7 mouse cellular contexts compared by ENCODE assay signal in genomic region chr17:3273108-3274091, GRCm38 (mm10). TPM values are rescaled to one million over a fixed set of nuclear protein-coding genes. Genes with fewer than 3 reads are reported as not detected.
A peak's percentile ranks its signal among the peaks of the same experiment; 100 is the strongest.
DNase-seq lines count a peak whose midpoint lies in the region; ATAC-seq and TF ChIP-seq lines count a peak whose summit lies in the region.

No protein-coding gene starts in this region.

- WGBS in embryonic facial prominence, embryonic 14.5 days: 48% methylated on average over 22 of the region's 22 CpGs
- WGBS in kidney, adult 2 months: 55% methylated on average over 22 of the region's 22 CpGs
- WGBS in limb, embryonic 11.5 days: 46% methylated on average over 22 of the region's 22 CpGs
- 42% methylated on average over 22 of the region's 22 CpGs for WGBS in midbrain, embryonic 15.5 days

- no peaks in the 10 kb centered on the region for H3K27me3 ChIP-seq in embryonic facial prominence, embryonic 14.5 days (replicated peaks; ENCODE audit: control insufficient read depth, insufficient read depth, low read length)
- H3K27me3 ChIP-seq in kidney, adult 2 months (replicated peaks; ENCODE audit: control insufficient read depth, insufficient read depth, low read length): no peaks in the 10 kb centered on the region
- no peaks in the 10 kb centered on the region for H3K27me3 ChIP-seq in limb, embryonic 11.5 days (ENCODE audit: control insufficient read depth, insufficient read depth, low read length)
- H3K27me3 ChIP-seq in midbrain, embryonic 15.5 days (replicated peaks): no peaks in the 10 kb centered on the region

- no peak for TF ChIP-seq POLR2A in kidney, adult 2 months (IDR thresholded peaks at IDR 0.05; ENCODE audit: low read depth, low read length)

- H3K9ac ChIP-seq in embryonic facial prominence, embryonic 14.5 days (ENCODE audit: low read depth, low read length): no peak overlapping the region
- H3K9ac ChIP-seq in limb, embryonic 11.5 days (ENCODE audit: low read length): no peak overlapping the region
- H3K9ac ChIP-seq in midbrain, embryonic 15.5 days: no peak overlapping the region

- TF ChIP-seq CTCF in kidney, adult 2 months (conservative IDR thresholded peaks at IDR 0.05; ENCODE audit: insufficient read depth, insufficient read length, low read depth, low read length): peak; percentile 81

- no peak overlapping the region for H3K27ac ChIP-seq in embryonic facial prominence, embryonic 14.5 days (replicated peaks; ENCODE audit: low read depth, low read length)
- H3K27ac ChIP-seq in kidney, adult 2 months (ENCODE audit: insufficient read depth, low read depth, low read length): no peak overlapping the region
- H3K27ac ChIP-seq in limb, embryonic 11.5 days (replicated peaks; ENCODE audit: low read depth, low read length): no peak overlapping the region
- no peak overlapping the region for H3K27ac ChIP-seq in midbrain, embryonic 15.5 days

- no peaks in the 10 kb centered on the region for H3K9me3 ChIP-seq in embryonic facial prominence, embryonic 14.5 days (ENCODE audit: control insufficient read depth, low read length)
- no peaks in the 10 kb centered on the region for H3K9me3 ChIP-seq in limb, embryonic 11.5 days (ENCODE audit: control insufficient read depth, low read length)
- no peaks in the 10 kb centered on the region for H3K9me3 ChIP-seq in midbrain, embryonic 15.5 days

- no peak overlapping the region for H3K4me2 ChIP-seq in embryonic facial prominence, embryonic 14.5 days (ENCODE audit: low read depth, low read length)
- H3K4me2 ChIP-seq in limb, embryonic 11.5 days (ENCODE audit: low read depth, severe bottlenecking): no peak overlapping the region
- no peak overlapping the region for H3K4me2 ChIP-seq in midbrain, embryonic 15.5 days

- DNase-seq in adrenal gland, postnatal 36 days: peak; percentile 87 to 90
- peak; percentile 92 for DNase-seq in embryonic facial prominence, embryonic 14.5 days (ENCODE audit: low spot score)
- peak; percentile 75 to 90 for DNase-seq in heart, adult 18-20 months
- DNase-seq in kidney, adult 2 months: peak; percentile 84
- DNase-seq in limb, embryonic 11.5 days (ENCODE audit: low spot score): peak; percentile 90
- DNase-seq in spleen, adult 18-20 months: peak; percentile 26 to 56

- H3K36me3 ChIP-seq in embryonic facial prominence, embryonic 14.5 days (ENCODE audit: control insufficient read depth, insufficient read depth, low read length): no peaks in the 10 kb centered on the region
- no peaks in the 10 kb centered on the region for H3K36me3 ChIP-seq in kidney, adult 2 months (ENCODE audit: control insufficient read depth, insufficient read depth, low read length)
- no peaks in the 10 kb centered on the region for H3K36me3 ChIP-seq in limb, embryonic 11.5 days (ENCODE audit: control insufficient read depth, insufficient read depth, low read length)
- no peaks in the 10 kb centered on the region for H3K36me3 ChIP-seq in midbrain, embryonic 15.5 days (replicated peaks)

- H3K4me3 ChIP-seq in embryonic facial prominence, embryonic 14.5 days (ENCODE audit: low read depth, low read length): no peak overlapping the region
- no peak overlapping the region for H3K4me3 ChIP-seq in kidney, adult 2 months (ENCODE audit: insufficient read depth, low read depth, low read length)
- no peak overlapping the region for H3K4me3 ChIP-seq in limb, embryonic 11.5 days (ENCODE audit: low read depth, low read length)
- no peak overlapping the region for H3K4me3 ChIP-seq in midbrain, embryonic 15.5 days

- peak; percentile 77 for ATAC-seq in embryonic facial prominence, embryonic 14.5 days (ENCODE audit: low read depth)
- peak; percentile 44; the same call in 1 of the 2 replicates for ATAC-seq in limb, embryonic 11.5 days (ENCODE audit: insufficient number of reproducible peaks, low FRiP score, low TSS enrichment, low read depth)
- ATAC-seq in midbrain, embryonic 15.5 days (replicated peaks): peak; percentile 75

- H3K4me1 ChIP-seq in embryonic facial prominence, embryonic 14.5 days (ENCODE audit: control insufficient read depth, insufficient read depth, low read length): no peaks in the 10 kb centered on the region
- no peaks in the 10 kb centered on the region for H3K4me1 ChIP-seq in kidney, adult 2 months (ENCODE audit: control insufficient read depth, insufficient read depth, low read length)
- H3K4me1 ChIP-seq in limb, embryonic 11.5 days (ENCODE audit: control insufficient read depth, insufficient read depth, low read length): no peaks in the 10 kb centered on the region
- peaks cover 14% of the 10 kb centered on the region for H3K4me1 ChIP-seq in midbrain, embryonic 15.5 days

RNA-seq across cellular contexts. Expression of gene Tiam2, which starts 53.0 kb away (rescaled TPM):
- 10 to 100 TPM; 16.2 to 42.9 TPM for total RNA-seq in adrenal gland, postnatal 36 days (2021)
- polyA plus RNA-seq in embryonic facial prominence, embryonic 14.5 days (2014; fragmentation: Nextera tagmentation; extraction: Ambion mirVana): 19.3 and 19.9 TPM in 2 replicates
- total RNA-seq in heart, adult 18-20 months (2021): 1 to 10 TPM; 2.7 to 3.3 TPM
- 1.1 and 1.2 TPM in 2 replicates for polyA plus RNA-seq in kidney, adult 2 months (2012; rRNA removed)
- polyA plus RNA-seq in limb, embryonic 11.5 days (2014; fragmentation: Nextera tagmentation; extraction: Ambion mirVana): 8.3 and 8.4 TPM in 2 replicates
- 4.1 and 5.2 TPM in 2 replicates for polyA plus RNA-seq in midbrain, embryonic 15.5 days (2015; fragmentation: Nextera tagmentation; extraction: Ambion mirVana)

Comparison
In these comparisons a context has a peak if more than half of its experiments do, and no peak if none do; other contexts are left out.
1. DNase-seq: peak in every context shown above with its lines; median percentile 92 in embryonic facial prominence, embryonic 14.5 days; 90 in limb, embryonic 11.5 days; 88 in adrenal gland, postnatal 36 days; 84 in kidney, adult 2 months; 82 in heart, adult 18-20 months; 41 in spleen, adult 18-20 months.